Mouse (Mus musculus) G1E (cell line): Measurements from ENCODE around the gene Prima1.

Experiments used
- POLR2AphosphoS5 ChIP-seq: IDR thresholded peaks from 2 replicates; pipeline ENCODE4 v1.6.1; 2012; ENCODE audit warnings: low read depth, low read length, inconsistent platforms; ENCODE audit not compliant: insufficient replicate concordance
- TAL1 ChIP-seq: conservative IDR thresholded peaks from 2 replicates; pipeline ENCODE4 v1.6.1; 2012; ENCODE audit warnings: low read depth, low read length, inconsistent platforms, mixed read lengths

- TF ChIP-seq TAL1 = no peak
- TF ChIP-seq POLR2AphosphoS5 = no peak
Observed at GRCm38 (mm10) chr12:103242083-103242581, at the start of gene Prima1.
